Mouse (Mus musculus): ENCODE data around the gene Flrt1. TPM values are rescaled to one million over a fixed set of nuclear protein-coding genes. Genes with fewer than 3 reads are reported as not detected.
"Not testable (repeated sequence)": the region's sequence is repeated elsewhere in the genome, so short reads cannot be mapped to it uniquely, and the experiment has no call there.

Flrt1 gene
- total RNA-seq, 2 experiments from 2014 or later: not detected

DNA sequence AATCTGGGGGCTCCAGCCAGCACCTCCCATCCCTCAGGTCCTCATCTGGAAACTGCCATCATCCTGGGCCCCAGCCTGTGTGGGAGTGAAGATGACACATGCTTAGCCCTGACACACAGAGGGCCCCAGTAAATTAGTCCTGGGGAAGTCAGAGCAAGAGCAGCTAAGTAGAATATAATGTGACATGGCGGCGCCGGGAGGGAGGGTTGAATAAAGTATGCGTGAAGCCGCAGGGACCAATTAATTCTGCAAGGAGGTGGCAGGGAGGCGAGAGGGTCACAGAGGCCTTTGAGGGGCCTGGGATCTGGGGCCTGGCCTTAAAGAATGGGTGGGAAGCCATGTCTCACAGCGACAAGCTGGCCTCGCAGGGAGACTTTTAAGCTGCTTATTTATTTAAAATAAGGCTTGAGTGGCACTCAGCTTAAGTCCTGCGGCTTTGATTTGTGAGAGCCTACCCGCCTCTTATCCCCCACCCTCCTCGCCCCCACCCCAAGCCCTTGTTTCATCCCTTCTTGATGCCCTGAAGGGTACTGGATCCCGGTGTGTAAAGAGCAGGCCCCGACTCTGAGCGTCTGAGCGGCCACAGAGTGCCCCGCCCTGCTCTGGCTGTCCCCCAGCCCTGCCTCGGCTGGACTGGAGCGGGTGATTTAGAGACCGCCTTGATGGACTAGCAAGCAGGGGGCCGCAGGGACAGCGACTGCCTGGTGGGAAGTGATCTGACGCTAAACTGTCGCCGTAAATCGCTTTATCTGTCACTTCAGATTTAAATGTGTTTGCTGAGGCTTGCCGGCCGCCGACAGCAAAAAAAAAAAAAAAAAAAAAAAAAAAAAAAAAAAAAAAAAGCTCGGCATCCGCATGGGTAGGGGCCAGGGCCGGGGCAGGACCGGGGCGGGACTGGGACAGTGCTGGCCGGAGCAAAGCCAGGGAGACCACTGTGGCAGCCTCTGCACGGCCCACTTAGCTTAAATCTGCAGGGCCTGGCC lies 35.5 kb downstream of the Flrt1 start:
- no peak for ATAC-seq (replicated peaks; ENCODE audit: poor library complexity)

DNA sequence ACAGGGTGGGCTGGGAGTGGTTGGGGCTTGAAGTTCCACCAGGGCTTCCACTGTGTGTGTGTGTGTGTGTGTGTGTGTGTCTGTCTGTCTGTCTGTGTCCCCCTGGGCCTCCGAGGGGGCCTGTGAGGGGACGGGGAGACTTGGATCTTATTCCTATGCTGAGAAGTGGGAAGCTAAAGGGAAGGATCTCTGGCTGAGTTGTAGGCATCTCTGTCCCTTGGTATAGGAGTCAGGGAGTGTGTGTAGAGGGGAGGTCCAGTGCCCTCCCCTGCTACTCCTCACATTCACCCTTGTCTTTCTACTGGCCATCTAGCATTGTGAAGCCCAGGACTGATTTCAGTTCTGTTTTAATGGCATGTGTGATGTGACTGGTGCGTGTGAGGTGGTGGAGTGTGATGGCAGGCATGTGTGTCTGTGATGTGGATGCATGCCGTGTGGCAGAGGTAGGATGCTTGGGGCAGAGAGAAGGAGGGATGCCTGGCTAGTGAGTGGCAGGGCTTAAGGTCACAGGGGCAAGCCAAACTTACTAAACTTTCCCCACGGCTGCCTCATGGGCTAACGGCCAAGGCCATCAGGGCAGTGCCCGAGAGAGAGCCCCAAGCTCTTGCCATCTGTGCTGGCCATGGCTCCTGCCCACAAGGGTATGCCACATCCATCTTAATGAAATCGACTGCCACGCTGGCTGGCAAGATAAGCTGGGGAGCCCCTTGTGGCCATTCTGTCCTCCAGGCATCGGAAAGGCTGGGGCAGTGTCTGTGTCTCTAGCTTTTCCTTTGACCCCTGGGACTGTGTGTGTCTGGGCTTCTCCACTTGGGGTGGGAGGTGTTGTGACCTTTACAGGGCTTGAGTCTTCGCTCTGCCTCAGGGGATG lies 36.6 kb downstream of the Flrt1 start:
- no peak for ATAC-seq (replicated peaks; ENCODE audit: poor library complexity)

DNA sequence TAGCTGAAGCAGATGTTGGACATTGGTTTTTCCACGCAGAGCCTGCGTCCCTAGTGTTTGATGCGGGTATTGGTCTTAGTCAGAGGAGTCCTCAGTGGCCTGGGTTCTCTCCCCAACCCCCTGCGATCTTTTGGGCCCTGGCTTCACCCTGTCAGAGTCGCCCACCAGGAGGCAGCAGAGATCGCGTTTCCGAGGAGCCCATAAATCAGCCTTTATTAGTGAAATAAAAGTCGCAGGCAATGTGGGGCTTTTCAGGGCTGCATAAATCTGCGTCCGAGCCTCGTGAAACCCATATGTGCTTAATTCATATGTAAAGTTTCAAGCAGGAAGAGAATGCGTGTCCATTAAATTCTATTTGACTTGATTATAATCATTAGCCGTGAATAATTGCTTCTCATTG lies 37.4 kb downstream of the Flrt1 start:
- ATAC-seq (replicated peaks; ENCODE audit: poor library complexity): peak; percentile 51

DNA sequence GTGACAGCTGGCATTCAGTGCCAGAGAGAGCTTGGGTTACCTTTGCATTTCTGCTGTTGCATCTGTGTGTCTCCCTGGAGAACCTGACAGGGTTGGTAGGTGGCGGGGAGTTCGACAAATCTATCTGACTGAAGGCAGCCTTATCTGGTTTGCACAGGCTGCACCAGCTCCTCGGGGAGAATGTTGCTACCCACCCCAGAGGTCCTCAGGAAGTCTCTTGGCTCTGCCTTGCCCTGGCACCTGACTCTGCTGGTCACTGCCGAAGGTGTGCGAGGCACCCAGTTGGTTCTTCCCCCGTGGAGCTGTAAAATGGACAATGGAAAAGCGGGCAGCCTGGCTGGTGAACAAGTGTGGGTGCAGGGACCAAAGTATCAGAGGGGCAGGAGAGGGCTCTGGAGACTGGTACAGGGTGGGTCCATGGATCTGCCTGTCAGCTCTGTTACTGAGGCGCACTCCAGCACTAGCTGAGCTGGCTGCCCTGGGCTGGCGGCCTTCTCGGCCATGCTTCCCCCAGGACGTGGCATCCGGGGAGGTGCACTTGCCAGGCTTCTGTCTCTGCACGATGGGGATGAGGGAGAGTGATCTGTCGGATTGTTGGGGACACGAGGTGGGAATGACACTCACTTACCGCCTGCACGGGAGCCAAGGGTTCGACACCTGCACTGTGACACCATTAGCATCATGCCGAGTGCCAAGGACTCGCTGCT lies 38.0 kb downstream of the Flrt1 start:
- peak; percentile 54 for ATAC-seq (replicated peaks; ENCODE audit: poor library complexity)

DNA sequence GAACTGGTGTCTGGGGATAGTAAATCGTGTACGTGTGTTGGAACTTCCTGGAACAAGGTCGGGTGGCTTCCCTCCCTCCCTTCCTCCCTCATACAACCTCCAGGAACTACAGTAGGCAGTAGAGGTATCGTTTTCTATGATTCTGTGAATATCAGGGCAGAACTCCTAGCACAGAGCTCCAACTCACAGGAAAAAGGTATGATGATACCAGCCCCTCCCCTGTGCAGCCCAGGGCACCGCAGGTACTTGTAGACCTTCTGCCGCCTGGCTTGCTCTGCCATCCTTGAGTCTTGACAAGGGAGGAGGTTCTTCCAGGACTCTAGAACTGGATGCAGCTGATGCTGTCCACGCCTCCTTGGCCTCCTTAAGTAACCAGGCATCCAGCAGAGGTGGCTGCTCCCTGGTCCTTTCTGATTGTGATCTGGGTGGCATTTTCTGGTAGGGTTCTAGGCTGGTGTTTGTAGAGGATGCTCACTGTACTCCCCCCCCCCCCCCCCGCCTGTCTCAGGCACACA lies 38.6 kb downstream of the Flrt1 start:
- ATAC-seq (replicated peaks; ENCODE audit: poor library complexity): no peak

DNA sequence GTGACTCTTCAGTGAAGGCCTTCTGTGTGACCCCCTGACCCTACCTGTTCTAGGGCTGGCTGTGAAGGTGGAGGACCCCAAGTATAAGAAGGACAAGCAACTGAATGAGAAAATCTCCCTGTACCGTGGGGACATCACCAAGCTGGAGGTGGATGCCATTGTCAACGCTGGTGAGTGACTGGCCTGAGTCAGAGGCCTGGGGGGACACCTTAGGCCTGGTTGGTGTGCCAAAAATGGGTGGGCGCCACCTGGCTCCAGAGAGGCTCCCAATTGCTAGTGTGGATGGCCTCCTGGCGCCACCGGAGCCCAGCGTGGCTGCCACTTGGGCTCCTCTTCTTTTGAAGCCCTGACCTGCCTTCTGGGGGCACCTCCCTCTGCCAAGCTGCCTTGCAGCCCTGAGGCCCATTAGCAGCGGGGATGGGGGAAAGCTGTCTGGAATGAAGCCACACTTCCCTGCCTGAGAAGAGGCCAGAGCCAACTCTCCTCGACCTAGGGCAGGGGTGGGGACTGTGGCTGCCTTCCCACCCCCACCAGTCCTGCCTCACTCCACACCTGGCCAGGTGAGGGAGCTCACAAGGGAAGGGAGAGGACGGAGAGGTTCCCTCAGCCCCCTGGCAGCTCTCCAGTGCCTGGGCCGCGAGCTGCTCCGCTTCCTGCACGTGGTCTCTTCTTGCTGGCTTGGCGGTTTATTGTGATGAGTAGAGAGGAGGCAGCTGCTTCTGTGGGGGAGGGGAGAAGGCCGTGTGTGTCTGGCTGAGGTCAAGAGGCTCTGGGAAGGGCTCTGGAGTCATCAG lies 39.3 kb downstream of the Flrt1 start:
- ATAC-seq (replicated peaks; ENCODE audit: poor library complexity): peak; percentile 40

DNA sequence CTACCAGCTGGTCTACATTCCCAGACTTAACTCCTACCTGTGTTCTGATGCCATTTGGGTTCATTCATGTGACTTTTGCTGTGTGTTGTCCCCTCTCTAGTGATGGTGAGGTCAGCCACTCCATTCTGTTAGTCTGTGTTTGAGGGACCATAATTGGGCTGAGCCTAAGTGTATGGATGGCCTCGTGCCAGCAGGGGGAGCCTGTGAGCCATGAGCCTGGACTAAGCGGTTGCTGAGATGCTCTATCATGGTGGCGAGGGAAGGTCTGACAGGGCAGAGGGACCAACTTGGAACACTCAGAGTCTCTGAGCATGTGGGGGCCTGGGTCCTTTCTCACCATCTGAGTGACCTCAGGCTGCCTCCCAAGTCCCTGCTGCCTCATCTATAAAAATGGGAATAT lies 41.0 kb downstream of the Flrt1 start:
- peak; percentile 81 for ATAC-seq (replicated peaks; ENCODE audit: poor library complexity)

DNA sequence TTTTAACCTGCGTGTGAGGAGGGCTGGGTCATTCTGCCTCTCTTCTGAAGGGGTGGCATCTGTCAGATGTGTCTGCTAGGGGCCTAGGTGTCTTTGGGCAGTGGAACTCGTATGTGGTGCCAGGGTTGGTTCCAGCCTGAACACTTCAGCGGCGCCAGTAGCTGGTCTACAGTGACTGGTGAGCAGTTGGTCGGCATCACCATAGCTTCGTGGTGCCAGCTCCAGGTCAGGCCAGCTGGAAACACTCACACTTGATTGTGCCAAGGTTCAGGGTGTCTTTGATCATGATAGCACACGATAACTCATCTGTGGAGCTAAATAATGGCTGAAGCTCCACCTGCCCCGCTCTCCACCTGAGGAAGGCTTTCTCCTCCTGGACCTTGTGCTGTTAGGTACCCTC lies 42.6 kb downstream of the Flrt1 start:
- ATAC-seq (replicated peaks; ENCODE audit: poor library complexity): no peak

DNA sequence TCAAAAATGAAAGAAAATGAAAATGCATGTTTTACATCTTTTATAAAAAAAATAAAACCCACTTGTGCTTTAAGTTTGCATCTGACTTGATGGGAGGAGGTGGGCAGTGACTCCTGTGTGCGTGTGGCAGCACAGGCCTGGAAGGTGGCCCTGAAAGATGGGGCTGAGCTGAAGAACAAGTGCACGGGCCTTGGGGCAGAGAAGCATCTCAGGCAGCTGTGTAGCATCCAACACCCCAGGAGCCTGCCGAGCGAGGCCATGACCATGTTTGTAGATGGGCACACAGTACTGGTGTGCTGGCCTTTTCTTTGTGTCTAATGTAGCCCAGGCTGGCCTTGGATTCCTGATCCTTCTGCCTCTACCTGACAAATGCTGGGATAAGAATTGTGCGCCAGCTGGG lies 43.4 kb downstream of the Flrt1 start:
- no peak for ATAC-seq (replicated peaks; ENCODE audit: poor library complexity)

DNA sequence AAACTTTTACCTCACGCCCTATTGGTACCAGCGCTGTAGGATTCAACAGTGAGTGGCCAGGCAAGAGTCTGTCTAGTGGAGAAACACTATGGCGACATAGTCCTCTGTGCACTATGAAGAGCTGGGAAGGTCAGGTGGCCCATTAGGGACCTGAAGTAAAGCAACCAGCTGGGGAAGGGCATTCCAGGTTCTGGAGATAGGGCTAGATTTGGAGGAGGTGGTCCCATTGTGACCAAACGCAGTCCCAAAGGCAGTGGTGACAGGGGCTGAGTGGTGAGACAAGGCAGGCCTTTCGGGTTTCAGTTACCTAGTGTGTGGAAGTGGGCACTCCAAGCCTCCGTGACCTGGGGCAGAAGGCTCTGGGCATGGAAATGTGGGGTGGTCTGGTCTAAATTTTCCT lies 47.0 kb downstream of the Flrt1 start:
- ATAC-seq (replicated peaks; ENCODE audit: poor library complexity): no peak

DNA sequence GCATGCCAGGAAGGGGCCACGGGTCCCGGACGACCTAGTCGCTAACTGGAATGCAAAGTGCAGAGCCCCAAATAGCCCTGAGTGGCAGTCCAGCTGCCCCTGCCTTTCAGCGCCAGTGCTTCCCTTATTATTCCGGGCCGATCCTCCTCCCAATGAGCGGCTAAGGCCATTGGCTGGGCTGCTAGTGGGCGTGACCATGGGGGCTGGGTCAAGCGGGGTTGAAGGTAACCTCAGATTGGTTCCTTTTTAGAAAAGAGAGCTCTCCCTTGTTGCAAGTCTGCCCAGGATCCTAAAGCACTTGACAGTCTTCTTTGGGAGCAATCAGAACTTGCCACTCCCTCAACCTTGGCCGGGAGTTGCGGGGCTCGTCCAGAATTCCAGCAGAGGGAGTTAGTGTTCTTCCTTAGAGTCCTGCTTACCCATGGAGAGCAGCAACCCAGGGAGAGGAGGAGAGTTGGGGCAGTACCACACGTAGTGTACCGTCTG lies 47.8 kb downstream of the Flrt1 start:
- peak; percentile 92 for ATAC-seq (replicated peaks; ENCODE audit: poor library complexity)

DNA sequence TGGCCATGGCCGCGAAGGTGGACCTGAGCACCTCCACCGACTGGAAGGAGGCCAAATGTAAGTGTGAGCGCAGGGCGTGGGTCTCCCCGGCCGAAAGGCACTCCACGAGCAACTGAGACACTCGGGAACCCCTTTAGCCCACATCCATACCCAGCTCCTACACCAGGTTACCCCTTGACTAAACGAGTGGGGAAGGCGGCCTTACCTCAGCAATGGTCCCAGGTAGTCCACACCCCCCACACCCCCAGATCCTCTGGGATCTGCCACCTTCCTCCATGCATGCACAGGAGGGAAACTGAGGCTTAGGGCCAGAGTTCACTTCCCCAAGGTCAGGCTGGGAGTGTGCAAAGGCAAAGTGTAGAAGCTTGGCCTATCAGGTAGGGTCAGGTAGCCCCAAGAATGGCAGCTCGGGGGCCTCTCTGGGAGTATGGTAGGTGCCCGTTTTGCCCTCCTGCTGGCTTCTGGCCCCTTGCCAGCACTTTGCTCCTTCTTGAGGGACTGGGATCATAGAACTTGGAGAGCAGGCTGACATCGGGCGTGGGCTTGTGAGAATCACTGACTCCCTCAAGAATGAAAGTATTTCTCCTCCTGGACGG lies 48.3 kb downstream of the Flrt1 start:
- ATAC-seq (replicated peaks; ENCODE audit: poor library complexity): 0 out of 2 replicates have a peak, but pooled peaks have one; percentile 3

DNA sequence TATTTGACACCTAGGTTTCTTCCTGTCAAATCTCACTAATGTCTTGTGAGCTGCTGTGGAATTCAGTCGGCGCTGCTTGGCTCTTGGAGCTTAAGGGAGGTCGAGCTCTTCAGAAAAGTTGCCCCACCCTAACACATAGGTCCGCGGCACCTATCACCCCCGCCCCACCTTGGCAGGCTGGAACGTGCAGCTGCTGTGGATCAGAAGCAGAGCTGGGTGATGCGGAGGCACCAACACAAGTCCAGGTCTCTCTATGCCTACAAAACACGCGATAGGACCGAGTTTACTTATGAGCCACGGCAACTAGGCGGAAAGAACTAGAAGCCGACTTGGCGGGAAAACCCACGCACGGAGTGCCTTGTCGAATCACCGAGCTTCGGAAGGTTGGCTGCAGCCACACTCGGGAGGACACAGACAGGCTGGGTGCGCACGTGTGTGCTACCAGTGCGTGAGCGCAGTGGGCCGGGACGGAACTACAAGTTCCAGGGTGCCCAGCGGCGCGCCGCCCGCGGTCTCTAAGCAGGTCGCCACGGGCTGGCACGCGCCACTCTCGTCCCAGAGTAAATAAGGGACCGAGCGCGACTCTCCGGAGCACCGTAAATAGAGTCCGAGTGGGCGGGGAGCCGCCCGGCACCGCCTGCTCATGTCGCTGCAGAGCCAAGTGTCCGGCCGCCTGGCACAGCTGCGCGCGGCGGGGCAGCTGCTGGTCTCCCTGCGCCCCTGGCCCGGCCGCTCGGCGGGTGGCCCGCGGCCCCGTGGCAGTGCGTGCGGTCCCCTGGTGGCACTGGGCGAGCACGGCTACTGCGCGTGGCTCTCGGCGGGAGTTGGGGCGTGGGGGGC lies 49.1 kb downstream of the Flrt1 start, which contains the start of gene Macrod1:
Gene Macrod1, plus strand, starts transcription at position 563 of the 840 bp plus-strand sequence.
- ATAC-seq (replicated peaks; ENCODE audit: poor library complexity): peak; percentile 84

DNA sequence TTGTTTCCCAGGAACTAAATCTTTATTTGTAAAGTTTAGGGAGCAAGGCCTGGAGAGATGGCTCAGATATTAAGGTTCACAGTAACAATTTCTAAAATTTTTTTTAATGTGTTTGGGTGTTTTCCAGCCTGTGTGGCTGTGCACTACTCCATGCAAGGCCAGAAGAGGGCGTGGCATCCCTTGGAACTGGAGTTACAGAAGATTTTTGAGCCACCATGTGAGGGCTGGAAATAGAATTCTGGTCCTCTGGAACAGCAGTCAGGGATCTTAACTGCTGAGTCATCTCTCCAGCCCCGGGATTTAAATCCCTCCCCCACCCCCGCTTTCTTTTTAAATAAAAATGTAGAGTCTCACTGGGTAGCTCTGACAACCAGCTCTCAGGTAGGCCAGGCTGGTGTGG lies 50.4 kb downstream of the Flrt1 start:
- ATAC-seq (replicated peaks; ENCODE audit: poor library complexity): no peak

DNA sequence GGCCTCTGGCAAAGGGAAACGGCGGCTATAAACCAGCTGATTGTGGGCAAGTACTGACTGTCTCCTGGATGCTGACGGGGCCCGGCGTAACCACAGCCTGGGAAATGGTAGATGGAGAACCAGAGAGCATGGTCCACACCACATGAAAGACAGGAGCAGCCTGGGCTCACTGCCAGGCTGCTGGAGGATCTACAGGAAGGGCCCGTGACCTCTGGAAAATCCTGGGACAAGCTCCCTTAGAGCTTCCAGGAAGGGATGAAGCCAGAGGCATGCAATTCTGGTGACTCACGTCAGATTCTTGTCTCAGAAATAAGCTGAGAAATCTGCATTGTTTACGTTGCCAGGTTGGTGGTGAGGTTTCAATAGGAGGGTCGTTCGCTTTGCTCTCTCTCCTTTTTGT lies 50.8 kb downstream of the Flrt1 start:
- no peak for ATAC-seq (replicated peaks; ENCODE audit: poor library complexity)

DNA sequence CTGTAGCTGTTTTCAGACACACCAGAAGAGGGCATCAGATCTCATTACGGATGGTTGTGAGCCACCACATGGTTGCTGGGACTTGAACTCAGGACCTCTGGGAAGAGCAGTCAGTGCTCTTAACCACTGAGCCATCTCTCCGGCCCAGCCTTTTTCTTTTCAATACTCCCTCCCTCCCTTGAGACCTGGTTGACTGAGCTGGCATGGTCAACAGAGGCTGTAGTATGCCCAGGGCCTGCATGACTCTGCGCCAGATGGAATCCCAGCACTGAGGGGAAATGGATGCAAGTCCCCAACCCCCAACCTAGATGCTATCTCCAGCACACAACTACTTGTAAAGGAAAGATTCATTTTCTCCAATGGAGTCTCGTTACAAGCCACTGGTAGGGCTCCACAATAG lies 52.1 kb downstream of the Flrt1 start:
- ATAC-seq (replicated peaks; ENCODE audit: poor library complexity): not testable (repeated sequence)

DNA sequence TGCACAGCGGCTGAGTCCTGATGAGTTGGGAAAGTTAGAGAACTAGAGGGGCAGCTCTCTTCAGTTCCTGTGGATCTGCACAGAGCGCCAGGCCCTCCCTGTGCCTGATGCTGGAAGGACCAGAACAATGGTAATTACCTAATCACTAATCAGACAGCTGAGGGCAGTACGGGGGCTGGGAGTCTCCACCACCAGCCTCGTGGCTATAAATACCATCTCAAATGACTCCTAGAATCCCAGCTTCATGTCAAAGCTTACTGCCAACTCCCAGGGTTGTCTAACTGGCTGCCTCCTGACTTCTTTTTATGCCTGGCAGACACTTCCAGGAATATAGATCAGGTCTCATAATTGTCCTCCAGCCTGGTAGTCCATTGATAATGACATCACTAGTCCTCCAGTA lies 60.8 kb downstream of the Flrt1 start:
- no peak for ATAC-seq (replicated peaks; ENCODE audit: poor library complexity)

DNA sequence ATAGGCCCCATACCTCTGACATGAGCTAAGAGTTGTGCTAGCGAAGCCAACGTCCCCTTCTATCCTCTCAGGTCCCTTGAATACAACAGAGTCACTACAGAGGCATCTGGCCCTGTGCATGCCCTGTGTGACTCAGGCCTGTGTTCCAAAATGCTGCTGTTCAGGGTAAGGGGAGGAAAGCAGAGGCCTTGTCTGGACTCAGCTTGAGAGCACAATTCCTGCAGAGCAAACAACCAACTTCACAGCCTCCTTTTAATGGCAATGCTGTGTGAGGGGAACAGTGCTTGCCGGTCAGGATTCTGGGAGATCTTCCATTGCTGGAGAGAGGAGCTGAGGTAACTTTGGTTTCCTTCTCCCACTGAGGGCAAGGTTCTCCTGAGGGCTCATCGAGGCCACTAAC lies 61.2 kb downstream of the Flrt1 start:
- ATAC-seq (replicated peaks; ENCODE audit: poor library complexity): no peak

Measured in megakaryocyte progenitor cell, adult 5-6 weeks (primary cell).